Mouse (Mus musculus) liver, postnatal 0 days (tissue): ENCODE data around the gene Lrrc4c.

Source experiments
- CTCF ChIP-seq: sonication (generic); IDR thresholded peaks from 2 replicates; pipeline ENCODE4 v1.5.1; 2016; ENCODE audit warnings: antibody characterized with exemption, low read depth
- EP300 ChIP-seq: IDR thresholded peaks from 2 replicates; pipeline ENCODE4 v1.6.1; 2016; ENCODE audit warnings: antibody characterized with exemption, low read depth, mild to moderate bottlenecking

- TF ChIP-seq EP300, result no peak
- no peak for TF ChIP-seq CTCF
These were observed 457.4 kb downstream of the Lrrc4c start for GRCm38 (mm10) chr2:96775376-96775775.
